Mouse (Mus musculus) frontal cortex, postnatal 25 days (tissue): Measurements from ENCODE around the gene Gad2.
A peak's percentile ranks its signal among the peaks of the same experiment; 100 is the strongest.

ENCODE experiments used
- DNase-seq, 2 experiments: peaks; one replicate each; pipeline ENCODE4 v3.0.0; 2022; ENCODE audit warnings: low spot score in 2 of 2

Gene Gad2

DNA sequence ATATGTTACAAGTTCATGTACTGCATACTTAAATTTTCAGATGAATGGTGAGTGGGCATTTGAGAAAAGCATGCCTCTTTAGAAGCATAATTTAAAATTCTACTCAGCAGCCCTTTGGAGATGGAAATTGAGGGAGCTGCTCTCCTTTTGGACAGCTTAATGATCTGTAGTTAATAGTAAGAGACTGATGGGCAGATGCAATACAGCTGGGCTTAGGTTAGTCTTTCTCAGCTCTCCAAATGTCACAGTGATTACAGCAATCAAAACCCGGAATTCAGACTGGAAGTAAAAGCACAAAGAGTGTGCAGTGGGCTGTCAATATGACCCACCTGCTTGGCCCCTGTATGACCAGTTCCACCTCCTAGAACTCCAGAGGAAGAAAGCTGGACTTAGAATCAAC, 24.1 kb downstream of the Gad2 start:
- DNase-seq: no peak

DNA sequence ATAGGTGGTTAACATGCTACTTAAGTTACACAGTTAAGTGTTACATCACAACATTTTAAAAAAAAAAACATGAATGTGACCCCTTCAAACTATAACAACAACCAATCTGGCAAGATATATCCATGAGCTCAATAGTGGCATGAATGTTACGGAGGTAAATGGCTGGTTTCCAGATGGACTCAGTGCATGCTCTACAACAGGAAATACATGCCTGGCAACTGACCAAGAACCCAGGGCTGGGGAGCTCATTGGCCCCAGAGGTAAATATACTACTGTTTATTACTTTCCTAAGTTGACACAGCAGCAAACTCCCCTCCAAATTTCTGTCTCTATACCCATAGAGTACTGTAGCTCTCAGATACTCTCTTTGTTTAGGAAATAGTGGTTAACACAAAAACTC, 26.4 kb downstream of the Gad2 start:
- no peak for DNase-seq

DNA sequence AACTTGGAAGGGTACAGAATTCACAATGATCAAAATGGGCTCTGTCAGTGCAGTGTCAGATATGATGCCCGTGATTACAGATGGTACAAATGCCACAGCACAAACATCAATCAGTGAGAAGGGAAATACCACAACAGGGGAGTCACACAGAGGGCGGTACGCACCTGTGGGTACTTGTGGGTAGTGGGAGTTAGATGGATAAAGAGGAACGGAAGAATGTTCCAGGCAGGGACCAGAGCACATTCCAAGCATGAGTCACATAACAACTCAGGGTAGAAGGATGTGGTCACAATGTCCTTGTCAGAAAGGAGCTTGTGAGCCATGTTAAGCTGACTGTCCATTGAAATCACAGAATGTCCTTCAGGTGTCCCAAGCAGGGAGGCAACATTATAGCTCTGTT, 29.8 kb downstream of the Gad2 start:
- no peak for DNase-seq

DNA sequence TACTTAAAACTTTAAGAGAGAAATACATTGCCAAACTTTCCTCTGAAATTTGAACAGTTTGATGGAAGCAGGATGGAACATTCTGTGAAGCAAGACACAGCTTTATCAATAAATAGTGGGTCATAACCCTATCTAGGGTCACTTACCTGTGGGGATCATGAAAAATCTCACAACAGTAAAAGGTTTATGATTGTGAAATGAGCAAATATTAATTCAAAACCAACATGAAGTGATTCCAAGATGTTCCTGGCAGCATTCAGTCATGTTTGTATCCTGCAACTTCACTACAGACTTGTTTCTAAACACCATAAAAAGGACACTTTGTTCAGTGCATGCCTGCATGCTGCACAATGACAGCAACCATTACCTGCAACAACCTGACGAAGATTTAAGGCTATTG, 41.7 kb downstream of the Gad2 start:
- no peak for DNase-seq

DNA sequence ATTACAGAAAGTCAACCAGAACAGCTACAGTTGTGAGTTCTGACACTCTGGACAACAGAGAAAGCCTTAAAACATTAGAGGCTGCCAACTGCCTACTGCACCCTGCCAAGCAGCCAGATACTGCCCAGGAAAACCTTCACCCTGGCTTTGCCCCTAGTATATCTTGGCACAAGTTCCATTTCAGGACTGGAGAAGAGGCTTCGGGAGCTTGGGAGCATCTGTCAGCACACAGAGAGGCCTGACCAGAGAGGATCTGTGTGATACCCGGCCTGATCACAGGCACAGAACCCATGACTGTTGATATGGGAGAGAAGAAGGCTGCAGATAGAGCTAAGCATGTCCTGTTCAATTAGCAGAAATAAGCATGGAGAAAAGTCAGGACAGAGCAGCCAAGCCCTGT, 48.4 kb downstream of the Gad2 start:
- DNase-seq: no peak

DNA sequence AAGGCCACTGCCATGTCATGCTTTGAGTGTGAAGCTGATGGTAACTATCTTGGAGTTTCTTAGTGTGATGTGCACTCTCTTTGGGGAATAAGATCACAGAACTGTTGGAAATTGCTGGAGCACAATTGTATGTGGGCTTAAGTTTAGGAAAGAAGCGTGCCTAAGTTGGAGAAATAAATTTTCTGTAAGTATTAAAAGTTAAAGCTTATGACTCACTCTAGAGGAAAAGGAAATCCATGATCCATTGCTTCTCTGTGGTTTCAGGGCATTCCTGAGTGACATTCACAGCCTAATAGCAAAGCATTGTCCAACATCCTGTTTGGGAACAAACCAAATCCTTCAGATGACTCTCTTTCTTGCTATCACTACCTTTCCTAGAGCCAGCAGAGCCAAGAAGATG, 49.3 kb downstream of the Gad2 start:
- DNase-seq: no peak

DNA sequence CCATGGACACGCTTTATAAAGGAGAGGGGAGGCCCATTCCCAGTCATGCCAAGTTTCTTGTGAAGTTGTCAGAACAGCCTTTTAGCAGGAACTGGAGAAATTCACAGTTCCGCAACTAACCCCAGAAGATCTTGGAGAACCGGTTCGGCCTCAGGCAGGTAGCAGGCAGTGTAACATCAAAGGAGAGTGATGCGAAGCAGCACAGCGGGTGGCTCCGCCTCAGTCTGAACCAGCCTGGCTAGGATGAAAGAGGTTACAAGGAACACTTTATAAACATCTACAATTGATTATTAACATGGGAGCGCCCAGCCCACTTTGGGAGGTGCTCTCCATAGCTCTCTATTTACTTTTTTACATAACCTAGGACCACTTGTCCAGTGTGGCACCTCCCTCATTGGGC, 55.1 kb downstream of the Gad2 start:
- DNase-seq: no peak

DNA sequence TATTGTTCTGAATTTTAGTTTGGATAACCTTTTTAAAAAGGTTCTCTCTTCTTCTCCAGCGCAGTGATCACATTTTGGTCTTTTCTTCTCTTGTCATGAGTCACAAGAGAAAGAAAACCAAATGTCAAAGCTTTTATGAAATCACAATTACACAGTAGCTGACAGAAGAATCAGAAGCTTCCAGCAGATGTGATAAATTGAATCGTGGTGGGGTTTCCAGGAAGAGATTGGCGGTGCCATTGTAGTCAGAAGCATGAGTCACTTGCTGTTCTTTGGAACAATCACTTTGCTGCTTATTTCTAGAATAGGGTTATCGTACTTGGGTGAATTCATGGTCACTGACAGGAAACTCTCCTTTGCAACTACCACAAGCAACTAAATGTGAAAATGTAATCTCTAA, 57.9 kb downstream of the Gad2 start:
- no peak for DNase-seq

DNA sequence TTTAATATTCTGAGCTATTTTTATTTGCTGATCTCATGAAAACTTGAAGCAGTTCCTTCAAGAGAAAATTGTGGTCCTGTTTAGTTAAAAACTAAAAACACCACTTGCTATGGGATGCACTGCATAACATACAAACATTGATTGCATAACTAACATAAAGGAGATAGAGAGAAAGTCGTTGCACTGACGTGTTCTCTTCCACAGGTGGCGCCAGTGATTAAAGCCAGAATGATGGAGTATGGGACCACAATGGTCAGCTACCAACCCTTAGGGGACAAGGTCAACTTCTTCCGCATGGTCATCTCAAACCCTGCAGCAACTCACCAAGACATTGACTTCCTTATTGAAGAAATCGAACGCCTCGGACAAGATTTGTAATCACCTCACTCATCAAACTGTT, 68.0 kb downstream of the Gad2 start:
- DNase-seq: no peak

DNA sequence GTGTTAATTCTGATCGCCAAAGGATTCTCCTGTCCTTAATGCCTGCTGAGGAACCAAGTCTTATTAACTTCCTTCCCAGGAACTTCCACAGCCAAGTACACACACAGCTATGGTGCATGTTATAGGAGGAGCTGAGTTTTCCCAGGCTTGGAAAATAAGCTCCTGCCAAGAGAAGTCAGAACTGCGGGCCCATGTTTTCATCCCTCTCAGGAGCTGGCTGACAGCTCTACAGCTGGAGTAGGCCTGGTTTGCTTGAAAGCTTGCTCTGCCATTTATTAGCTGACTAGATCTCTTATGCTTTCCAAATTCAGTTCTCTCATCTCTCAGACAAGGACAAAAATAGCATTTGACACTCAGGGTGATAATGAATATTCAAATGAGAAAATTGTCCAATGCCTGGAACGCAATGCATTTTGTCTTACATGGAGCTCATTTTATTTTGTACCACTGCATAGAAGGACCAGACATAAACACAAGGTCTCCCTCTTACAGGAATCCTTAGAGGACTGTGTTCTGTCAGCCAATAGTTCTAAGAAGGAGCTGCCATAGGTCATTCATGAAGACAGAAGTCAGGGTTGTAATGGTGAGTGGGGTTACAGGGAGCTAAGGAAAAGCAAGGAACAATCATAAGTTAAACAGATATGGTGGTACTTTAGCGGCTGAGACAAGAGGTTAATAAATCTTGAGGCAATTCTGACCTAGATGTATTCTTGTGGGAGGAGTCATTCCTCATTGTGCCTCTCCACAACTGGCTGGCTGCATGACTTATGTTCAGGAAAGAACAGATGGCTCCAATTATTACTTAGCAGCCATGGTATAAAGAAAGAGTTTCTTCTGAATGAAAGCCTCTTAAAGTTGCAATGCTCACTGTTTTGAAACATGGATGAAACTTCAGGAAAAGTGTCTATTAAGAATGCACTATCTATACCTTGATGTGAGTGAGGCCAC, 83.0 kb downstream of the Gad2 start:
- DNase-seq: no peak

DNA sequence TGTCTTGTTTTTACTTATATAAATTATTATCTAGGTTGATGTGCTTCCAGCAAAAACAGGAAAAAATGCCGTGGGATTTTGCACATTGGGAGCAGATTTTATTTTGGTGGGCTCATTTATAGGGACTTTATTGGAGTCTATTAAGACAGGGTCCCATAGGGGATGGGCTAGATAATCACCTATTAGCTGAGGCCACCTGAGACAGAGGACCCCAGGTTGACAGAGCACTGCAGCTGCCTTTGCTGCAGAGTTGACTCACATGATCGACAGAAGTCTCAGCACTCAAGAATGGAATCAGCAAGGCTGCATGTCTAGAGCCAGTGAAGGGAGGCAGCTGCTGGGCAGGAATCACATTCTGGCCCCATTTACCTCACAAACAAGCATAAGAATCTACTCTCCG, 84.2 kb downstream of the Gad2 start:
- DNase-seq: no peak

DNA sequence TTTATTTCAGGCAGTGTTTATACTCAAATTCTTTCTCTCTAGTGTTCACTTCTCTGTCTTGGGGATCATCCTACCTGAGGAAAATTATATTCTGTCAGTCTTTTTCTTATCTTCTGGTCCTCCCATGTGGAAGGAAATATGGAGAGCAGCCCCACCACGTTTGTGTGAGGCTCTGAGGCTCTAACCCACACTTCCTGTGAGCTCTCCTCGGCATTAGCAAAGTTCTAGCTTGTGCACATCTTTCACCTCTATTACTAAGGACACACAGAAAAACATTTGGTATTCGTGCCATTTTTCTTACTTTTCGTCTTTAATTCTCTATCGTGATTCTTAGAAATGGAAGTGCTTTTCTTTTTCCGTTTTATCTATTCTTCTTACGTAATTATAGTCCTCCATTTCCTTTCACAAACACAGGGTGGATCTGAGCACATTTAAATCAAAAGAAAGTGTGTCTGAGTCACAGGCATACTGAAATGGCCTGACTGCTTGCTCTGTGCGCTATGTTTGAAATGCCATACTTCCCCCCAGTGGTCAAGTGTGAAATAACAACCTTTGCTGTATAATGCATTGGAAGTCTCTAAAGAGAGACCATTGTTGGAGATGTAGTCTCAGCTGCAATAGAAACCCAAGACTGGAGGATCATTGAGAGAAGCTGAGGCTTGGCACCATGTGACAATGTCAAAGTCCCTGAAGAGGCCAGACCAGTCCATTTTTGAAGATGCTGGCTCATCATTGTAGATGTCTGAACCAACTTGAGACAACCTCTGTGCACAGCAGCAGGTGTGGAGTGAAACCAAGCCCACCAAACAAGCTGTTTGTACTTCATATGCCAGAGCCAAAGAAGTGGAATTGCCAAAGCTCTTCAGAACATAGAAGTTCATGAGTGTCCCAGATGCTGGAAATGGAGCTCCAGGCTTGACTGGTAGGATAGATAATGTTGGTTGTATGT, 99.8 kb downstream of the Gad2 start:
- DNase-seq: peak in 1 of 2 experiments; percentile 61

DNA sequence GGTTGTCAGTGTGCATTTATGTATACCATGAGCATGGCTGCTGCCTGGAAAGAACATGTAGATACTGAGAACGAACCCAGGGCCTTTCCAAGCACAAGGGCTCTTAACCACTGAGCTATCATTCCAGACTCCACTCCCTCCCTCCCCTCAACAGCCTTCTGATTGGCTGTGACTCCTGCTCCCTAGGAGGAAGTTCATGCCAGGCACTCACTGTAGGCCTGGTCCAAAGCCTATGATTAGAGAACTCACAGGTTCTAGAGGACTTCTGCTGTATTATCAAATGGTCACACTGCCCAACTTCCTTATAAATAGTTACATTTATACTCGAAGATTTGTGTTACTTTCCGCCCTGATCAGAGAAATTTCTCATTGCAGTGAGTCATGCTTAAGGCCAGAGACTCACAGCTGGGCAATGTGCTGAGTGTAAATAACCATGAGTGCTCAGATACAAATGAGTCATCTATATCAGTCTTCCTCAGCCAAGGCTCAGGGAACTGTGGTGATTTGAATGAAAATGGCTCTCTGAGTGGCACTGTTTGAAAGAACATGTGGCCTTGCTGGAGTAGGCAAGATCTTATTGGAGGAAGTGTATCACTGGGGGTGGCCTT, 102.0 kb downstream of the Gad2 start:
- DNase-seq: no peak

DNA sequence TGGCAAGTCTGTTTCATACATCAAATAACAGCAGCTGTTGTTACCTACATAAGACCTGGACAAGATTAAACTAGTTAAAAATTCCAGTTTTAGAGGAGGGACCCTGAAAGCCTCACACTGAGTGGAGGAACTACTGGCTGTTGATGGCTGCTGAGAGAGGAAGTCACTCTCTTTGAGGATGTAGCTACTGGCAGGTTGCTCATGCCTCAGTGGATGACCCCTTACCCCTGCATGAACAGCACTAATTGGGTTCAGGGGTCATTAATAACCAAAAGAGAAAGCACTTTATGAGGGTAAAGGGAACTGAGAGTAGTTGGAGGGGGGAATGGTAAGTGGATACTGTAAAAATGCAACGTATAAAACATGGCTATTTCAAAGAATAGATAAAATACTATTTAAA, 105.1 kb downstream of the Gad2 start:
- no peak for DNase-seq

DNA sequence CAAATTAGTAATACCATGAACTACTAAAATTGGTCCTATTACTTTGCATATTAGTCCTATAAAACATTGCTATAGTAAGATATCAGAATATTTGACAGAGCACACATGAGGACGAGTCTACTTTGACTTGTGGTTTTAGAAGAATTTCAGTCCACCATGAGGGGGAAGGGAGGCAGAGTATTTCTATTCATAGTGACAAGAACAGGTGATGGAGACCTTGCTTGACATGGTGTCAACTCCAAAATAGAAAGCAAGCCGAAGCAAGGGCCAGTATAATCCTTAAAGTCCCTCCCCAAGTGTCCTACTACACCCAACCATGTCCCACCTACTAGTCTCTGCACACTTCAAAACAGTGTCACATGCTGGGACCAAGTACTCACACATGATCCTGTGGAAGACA, 114.1 kb downstream of the Gad2 start:
- DNase-seq: no peak

DNA sequence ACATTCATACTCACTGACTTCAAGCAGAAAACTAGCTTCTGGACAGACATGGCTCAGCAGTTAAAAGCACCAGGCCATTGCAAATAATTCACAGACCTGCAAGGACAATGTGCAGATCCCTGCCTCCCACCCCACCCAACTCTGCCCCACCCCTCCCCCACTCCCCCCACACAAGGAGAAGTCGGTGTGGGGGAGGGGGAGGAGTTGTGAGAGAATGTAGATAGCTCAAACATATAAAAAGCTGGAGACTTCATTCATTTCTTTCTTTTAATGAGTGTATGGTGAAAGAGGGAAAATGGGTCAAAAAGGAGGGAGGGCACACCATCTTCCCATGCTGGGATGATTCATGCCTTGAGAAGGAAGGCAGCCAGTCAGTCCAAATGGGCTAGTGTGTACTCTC, 117.4 kb downstream of the Gad2 start:
- DNase-seq: no peak

DNA sequence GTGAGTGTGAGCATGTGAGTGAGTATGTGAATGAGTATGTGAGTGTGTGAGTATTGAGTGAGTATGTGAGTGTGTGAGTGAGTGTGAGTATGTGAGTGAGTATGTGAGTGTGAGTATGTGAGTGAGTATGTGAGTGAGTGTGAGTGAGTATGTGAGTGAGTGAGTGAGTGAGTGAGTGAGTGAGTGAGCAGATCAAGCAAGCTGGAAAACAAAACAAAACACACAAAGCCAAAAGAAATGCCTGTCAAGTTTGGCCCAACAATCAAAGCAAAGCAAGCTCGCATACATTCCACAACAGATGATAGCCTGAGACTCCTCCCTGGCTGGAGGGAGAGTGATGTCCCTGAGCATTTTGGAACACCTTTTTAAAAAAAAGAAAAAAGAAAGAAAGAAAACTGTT, 118.4 kb downstream of the Gad2 start:
- DNase-seq: no peak

DNA sequence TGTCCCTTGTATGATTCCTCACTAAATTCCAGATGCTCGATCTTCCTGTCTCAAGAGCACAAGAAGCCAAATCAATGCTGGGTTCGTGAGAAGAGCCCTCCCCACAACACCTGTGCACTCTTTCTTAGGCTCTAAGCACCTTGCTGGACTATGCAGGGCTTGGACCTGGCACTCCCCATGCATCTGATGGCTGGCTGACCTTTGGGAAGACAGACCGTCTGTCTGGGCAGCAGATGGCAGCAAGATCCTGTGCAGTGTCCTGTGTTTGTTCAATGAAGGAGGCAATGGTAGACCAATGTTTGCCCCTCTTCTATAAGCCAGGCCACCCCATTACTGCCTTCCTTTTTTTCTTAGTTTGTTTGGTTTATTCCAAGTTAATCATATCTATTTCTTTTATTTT, 119.2 kb downstream of the Gad2 start:
- no peak for DNase-seq
